Mouse (Mus musculus) forebrain, embryonic 12.5 days (tissue): ENCODE data around the gene Krtap5-2. TPM values are rescaled to one million over a fixed set of nuclear protein-coding genes. Genes with fewer than 3 reads are reported as not detected.

ENCODE experiments used
- ATAC-seq: fragments of 200-750 bp; cut with Nextera tagmentation; 2 replicates; pipeline ENCODE4 v1.8.0; 2017; ENCODE audit warnings: moderate TSS enrichment; ENCODE audit not compliant: low FRiP score
- H3K27ac ChIP-seq: fragments of 300-500 bp; sonication (generic); 2 replicates; pipeline ENCODE4 v1.5.1; 2016; ENCODE audit warnings: mild to moderate bottlenecking
- H3K27me3 ChIP-seq: fragments of 300-500 bp; sonication (generic); 2 replicates; pipeline ENCODE4 v1.6.1; 2016; ENCODE audit warnings: mild to moderate bottlenecking
- H3K36me3 ChIP-seq: fragments of 300-500 bp; sonication (generic); replicated peaks from 2 replicates; pipeline ENCODE4 v1.6.1; 2016; ENCODE audit warnings: mild to moderate bottlenecking
- H3K4me1 ChIP-seq: fragments of 300-500 bp; sonication (generic); 2 replicates; pipeline ENCODE4 v1.6.1; 2016
- H3K4me2 ChIP-seq: fragments of 300-500 bp; sonication (generic); 2 replicates; pipeline ENCODE4 v1.6.1; 2016; ENCODE audit warnings: mild to moderate bottlenecking, moderate library complexity
- H3K4me3 ChIP-seq: fragments of 300-500 bp; sonication (generic); replicated peaks from 2 replicates; pipeline ENCODE4 v1.5.1; 2016; ENCODE audit warnings: mild to moderate bottlenecking
- H3K9ac ChIP-seq: fragments of 300-500 bp; sonication (generic); 2 replicates; pipeline ENCODE4 v1.6.1; 2016; ENCODE audit warnings: mild to moderate bottlenecking
- H3K9me3 ChIP-seq: fragments of 300-500 bp; sonication (generic); 2 replicates; pipeline ENCODE4 v1.6.1; 2016
- WGBS: fragments of 180-500 bp; shearing (Covaris S2); methylation state at CpG from one replicate; pipeline ENCODE4 v1.1.7; 2016; 5-methylcytosine and 5-hydroxymethylcytosine counted together
- polyA plus RNA-seq: library from polyadenylated mRNA; unstranded; fragments of >200 nt; fragmentation: Nextera tagmentation; extraction: Ambion mirVana; gene quantifications from 2 replicates; pipeline ENCODE4 v1.2.1, GENCODE M21; 2016

Gene Krtap5-2
- polyA plus RNA-seq, 1 experiment from 2014 or later: not detected

DNA sequence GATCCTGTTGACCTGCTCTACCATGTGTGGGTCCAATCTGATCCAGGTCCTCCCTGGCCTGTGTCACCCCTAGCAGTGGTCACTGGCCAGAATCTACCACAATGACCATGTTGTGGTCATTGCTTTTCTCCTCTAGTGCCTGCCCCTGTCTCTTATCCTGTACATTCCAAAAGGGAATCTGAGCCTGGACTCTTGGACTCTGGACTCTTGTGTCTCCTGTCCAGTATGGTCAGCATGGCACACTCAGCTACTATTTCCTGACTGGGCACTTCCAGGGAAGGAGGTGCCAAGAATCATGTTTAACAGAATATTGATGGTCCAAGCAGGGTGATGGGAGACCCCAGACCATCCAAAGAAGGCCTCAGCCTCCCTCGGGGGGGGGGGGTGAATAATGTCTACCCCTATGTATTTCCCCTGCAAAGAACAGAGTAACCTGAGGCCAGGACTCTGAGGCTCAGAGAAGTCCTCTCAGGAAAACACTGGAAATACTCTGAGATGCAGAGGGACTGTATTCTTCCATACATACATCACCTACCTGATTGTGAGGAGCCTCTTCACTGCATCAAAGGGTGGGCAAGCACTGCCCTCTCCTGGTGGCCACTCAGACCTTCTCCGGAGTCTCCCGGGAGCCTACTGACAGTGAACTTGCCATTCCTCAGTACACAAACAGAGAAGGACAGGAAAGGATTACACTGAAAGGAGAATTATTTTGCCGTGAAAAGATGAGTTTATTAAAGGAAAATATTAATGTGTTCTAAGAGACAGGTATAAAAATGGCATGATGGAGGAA lies 41.4 kb downstream of the Krtap5-2 start:
- WGBS: 58% methylated on average over 4 of the region's 4 CpGs
- no peaks in the 10 kb centered on the region for H3K9me3 ChIP-seq
- no peak overlapping the region for H3K4me3 ChIP-seq
- no peak for ATAC-seq
- H3K4me2 ChIP-seq: no peak overlapping the region
- H3K9ac ChIP-seq: no peak overlapping the region
- no peaks in the 10 kb centered on the region for H3K4me1 ChIP-seq
- H3K27ac ChIP-seq: no peak overlapping the region
- H3K27me3 ChIP-seq: no peaks in the 10 kb centered on the region
- no peaks in the 10 kb centered on the region for H3K36me3 ChIP-seq

GRCm38 (mm10) chr7:142128843-142129242 lies 47.0 kb downstream of the Krtap5-2 start:
- no peak for ATAC-seq
- Histone ChIP-seq H3K27me3 (no peaks in the 10 kb centered on the region), H3K9ac (no peak overlapping the region), H3K4me3 (no peak overlapping the region), H3K9me3 (no peaks in the 10 kb centered on the region), H3K4me1 (no peaks in the 10 kb centered on the region), H3K36me3 (no peaks in the 10 kb centered on the region), H3K27ac (no peak overlapping the region), H3K4me2 (no peak overlapping the region)
- 65% methylated on average over 4 of the region's 4 CpGs for WGBS

Other genes with a start within 250 kb of the Krtap5-2 start
- gene Brsk2, start 226.3 kb downstream of the Krtap5-2 start, polyA plus RNA-seq: 19.8 and 20.2 TPM in 2 replicates
- 46.4 and 46.9 TPM in 2 replicates for gene Mob2, start 114.9 kb downstream of the Krtap5-2 start, polyA plus RNA-seq
- 45.0 and 45.8 TPM in 2 replicates for gene Dusp8, start 80.2 kb downstream of the Krtap5-2 start, polyA plus RNA-seq
- gene Gm45618, start 55.3 kb downstream of the Krtap5-2 start, polyA plus RNA-seq: not detected in 2 replicates
- gene Gm39115, start 40.0 kb downstream of the Krtap5-2 start, polyA plus RNA-seq: not detected in 2 replicates
- not detected in 2 replicates for gene Gm45337, start 31.4 kb downstream of the Krtap5-2 start, polyA plus RNA-seq
- gene Gm29735, start 18.9 kb downstream of the Krtap5-2 start, polyA plus RNA-seq: not detected in 2 replicates
- not detected in 2 replicates for gene Gm4553, start 10.3 kb downstream of the Krtap5-2 start, polyA plus RNA-seq
- gene Gm10153, start 14.4 kb upstream of the Krtap5-2 start, polyA plus RNA-seq: not detected in 2 replicates
- gene Krtap5-3, start 25.4 kb upstream of the Krtap5-2 start, polyA plus RNA-seq: not detected in 2 replicates
- not detected in 2 replicates for gene Gm7579, start 35.9 kb upstream of the Krtap5-2 start, polyA plus RNA-seq
- gene Krtap5-5, start 54.0 kb upstream of the Krtap5-2 start, polyA plus RNA-seq: not detected in 2 replicates
- gene Gm40460, start 65.1 kb upstream of the Krtap5-2 start, polyA plus RNA-seq: not detected in 2 replicates
- not detected in 2 replicates for gene Gm2431, start 82.3 kb upstream of the Krtap5-2 start, polyA plus RNA-seq
- gene Gm4559, start 98.4 kb upstream of the Krtap5-2 start, polyA plus RNA-seq: not detected in 2 replicates
- gene Krtap5-1, start 121.1 kb upstream of the Krtap5-2 start, polyA plus RNA-seq: not detected in 2 replicates
- not detected in 2 replicates for gene Krtap5-4, start 127.5 kb upstream of the Krtap5-2 start, polyA plus RNA-seq
- gene Ifitm10, start 197.7 kb upstream of the Krtap5-2 start, polyA plus RNA-seq: 0.34 and 0.45 TPM in 2 replicates
- 0.60 and 0.91 TPM in 2 replicates for gene Gm49369, start 206.7 kb upstream of the Krtap5-2 start, polyA plus RNA-seq
- gene Ctsd, start 212.0 kb upstream of the Krtap5-2 start, polyA plus RNA-seq: 132 TPM in 2 replicates